Mouse (Mus musculus) left cerebral cortex, postnatal 10 days (tissue): ENCODE measurements around the gene Xcl1. TPM values are rescaled to one million over a fixed set of nuclear protein-coding genes. Genes with fewer than 3 reads are reported as not detected.
"Not testable (repeated sequence)": the region's sequence is repeated elsewhere in the genome, so short reads cannot be mapped to it uniquely, and the experiment has no call there.

Experiments used
- DNase-seq, 2 experiments: peaks; one replicate each; pipeline ENCODE4 v3.0.0; 2021 to 2022; ENCODE audit warnings: low spot score in 2 of 2, mixed read lengths in 1 of 2; ENCODE audit errors: extremely low spot score in 1 of 2
- intact Hi-C: fragments of 180-260 bp; cut with DNase I; formaldehyde crosslinking; loops from one replicate; pipeline ENCODE4 v1.15.1; 2025
- total RNA-seq, 2 experiments: library from RNA; stranded (reverse); gene quantifications; 2 replicates each; pipeline ENCODE4 v1.2.3; 2021

Xcl1 gene
- total RNA-seq, result not detected

DNA sequence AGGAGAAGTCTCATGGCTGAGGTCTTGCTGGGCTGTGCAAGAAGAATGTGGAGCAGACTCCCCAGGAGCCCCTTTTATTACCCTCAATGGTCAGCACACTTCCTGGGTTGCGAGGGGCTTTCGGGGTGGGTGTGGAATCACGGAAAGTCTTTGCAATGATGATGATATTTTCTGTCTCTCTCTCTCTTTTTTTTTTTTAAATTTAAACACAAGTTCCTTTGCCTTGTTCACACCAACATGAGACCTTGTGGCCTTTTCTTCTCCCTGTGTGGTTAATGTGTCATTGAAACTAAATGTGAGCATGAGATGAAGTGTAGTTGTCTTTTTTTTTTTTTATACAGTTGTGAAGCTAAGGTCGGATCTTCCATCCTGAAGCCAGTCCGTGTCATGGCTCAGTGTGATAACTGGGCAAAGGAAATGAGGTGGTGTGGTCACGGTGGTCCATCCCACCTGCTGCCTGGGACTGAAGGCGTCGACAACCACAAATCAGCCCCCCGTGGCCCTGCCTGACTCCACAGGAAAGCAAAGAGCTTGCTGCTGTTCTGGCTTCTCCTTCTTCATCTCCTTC is at the start of gene Xcl1:
Xcl1 (minus strand) TSS at position 51 of the 568 bp plus-strand sequence.
- intact Hi-C loops, result no loop called here
- no peak for DNase-seq

- intact Hi-C loops, DNase-seq: not testable (repeated sequence)
These were observed 49.4 kb upstream of the Xcl1 start for GRCm38 (mm10) chr1:164984681-164985080.

- intact Hi-C loops, result no loop called here
- DNase-seq, result no peak
These were observed 42.0 kb upstream of the Xcl1 start for GRCm38 (mm10) chr1:164977351-164977750.

GRCm38 (mm10) chr1:164975729-164976128 is 40.4 kb upstream of the Xcl1 start:
- intact Hi-C loops, result no loop called here

DNA sequence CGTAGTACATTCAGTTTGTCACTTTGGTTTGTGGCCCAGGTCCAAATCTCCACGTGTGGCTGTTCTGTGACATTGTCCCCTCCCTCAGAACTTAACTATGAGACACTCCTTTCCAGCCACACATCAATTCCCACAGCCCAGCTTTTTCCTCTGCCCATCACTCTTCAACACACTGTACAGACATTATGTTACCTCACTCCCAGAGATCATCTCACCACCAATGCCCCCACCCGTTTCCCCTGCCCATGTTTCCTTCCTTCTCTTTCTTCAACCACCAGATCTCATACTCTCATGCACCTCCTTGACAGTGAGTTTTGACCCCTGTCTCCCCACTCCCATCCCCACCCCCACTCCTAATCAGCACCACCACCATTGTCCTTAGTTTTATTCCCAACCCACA is 39.9 kb upstream of the Xcl1 start:
- intact Hi-C loops, result no loop called here
- no peak for DNase-seq

More at GRCm38 (mm10) chr1:164975729-164976128, 40.4 kb upstream of the Xcl1 start:
- DNase-seq, result no peak

DNA sequence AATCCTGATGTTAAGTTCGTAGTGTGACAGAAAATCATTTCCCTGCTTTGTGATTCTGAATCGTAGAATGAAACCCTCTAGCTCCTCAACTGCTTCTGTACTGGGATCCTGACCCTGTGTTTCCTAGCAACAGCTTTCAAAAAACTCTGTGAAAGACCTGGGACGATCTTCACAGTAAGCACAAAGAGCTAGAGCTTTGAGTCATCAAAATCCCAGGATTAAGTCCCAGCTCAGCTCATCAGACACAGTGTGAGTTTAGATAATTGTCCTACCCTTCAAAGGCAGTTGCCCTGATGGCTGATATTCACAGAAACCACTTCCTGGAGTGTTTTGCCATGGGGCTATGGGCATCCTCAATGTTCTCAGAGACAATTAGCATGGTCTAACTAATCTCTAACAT is 38.5 kb upstream of the Xcl1 start:
- intact Hi-C loops, result no loop called here

GRCm38 (mm10) chr1:164973341-164973740 is 38.0 kb upstream of the Xcl1 start:
- no peak for DNase-seq
- intact Hi-C loops, result no loop called here

More for the DNA sequence above, 38.5 kb upstream of the Xcl1 start:
- no peak for DNase-seq

DNA sequence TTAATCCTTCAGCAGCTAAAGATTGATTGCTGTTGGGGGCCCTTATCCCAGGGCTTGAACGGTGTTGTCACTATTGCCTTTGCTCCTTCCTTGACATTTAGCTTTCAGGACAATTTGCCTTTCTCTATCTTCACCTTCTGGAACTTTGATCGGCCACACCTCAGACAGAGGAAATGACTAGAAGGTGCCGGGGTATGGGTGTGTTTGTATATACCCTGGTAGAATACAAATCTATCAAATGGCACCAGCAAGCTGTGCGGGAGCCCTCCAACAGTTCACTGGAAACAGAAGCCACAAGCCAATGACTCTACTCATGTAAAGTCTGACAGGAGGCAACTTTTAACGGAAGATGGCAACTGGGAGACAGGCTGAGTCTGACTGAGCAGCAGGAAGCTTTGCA is 37.4 kb upstream of the Xcl1 start:
- intact Hi-C loops, result no loop called here
- DNase-seq, result no peak

GRCm38 (mm10) chr1:164966095-164966698 is 30.9 kb upstream of the Xcl1 start:
- no peak for DNase-seq
- intact Hi-C loops, result no loop called here

- no peak for DNase-seq
- intact Hi-C loops, result no loop called here
These were observed 25.3 kb upstream of the Xcl1 start for GRCm38 (mm10) chr1:164960610-164961009.

GRCm38 (mm10) chr1:164959787-164960385 is 24.6 kb upstream of the Xcl1 start:
- no peak for DNase-seq
- intact Hi-C loops, result no loop called here

- intact Hi-C loops, result no loop called here
These were observed 23.8 kb upstream of the Xcl1 start for GRCm38 (mm10) chr1:164959160-164959559.

GRCm38 (mm10) chr1:164957974-164958373 is 22.6 kb upstream of the Xcl1 start:
- no peak for DNase-seq

More at GRCm38 (mm10) chr1:164959160-164959559, 23.8 kb upstream of the Xcl1 start:
- DNase-seq, result no peak

GRCm38 (mm10) chr1:164956725-164957399 is 21.5 kb upstream of the Xcl1 start:
- DNase-seq, result no peak
- intact Hi-C loops, result no loop called here

More at GRCm38 (mm10) chr1:164957974-164958373, 22.6 kb upstream of the Xcl1 start:
- intact Hi-C loops, result no loop called here

- no peak for DNase-seq
- intact Hi-C loops, result no loop called here
These were observed 20.3 kb upstream of the Xcl1 start for GRCm38 (mm10) chr1:164955452-164956196.

DNA sequence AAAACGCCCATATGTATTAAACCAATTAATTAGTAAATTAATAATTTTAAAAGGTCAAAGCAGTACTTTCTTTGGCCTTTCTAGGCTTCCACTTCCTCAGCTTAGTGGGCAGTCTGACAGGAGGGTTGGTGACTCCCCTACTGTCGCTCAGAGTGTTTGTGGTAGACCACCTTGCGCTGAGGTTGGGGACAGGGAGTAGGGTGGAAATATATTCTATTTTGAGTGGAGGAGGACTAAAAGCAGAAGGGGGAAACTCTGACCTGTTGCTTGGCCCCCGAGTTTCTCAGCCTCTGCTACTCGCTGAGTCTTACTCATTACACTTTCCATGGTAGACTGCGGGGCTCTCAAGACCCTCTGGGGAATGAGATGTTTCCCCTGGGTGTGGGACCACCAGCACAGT is 18.2 kb upstream of the Xcl1 start:
- DNase-seq, result no peak
- intact Hi-C loops, result no loop called here

GRCm38 (mm10) chr1:164936060-164936459 is 733 bp upstream of the Xcl1 start:
- DNase-seq, result no peak
- intact Hi-C loops, result no loop called here

DNA sequence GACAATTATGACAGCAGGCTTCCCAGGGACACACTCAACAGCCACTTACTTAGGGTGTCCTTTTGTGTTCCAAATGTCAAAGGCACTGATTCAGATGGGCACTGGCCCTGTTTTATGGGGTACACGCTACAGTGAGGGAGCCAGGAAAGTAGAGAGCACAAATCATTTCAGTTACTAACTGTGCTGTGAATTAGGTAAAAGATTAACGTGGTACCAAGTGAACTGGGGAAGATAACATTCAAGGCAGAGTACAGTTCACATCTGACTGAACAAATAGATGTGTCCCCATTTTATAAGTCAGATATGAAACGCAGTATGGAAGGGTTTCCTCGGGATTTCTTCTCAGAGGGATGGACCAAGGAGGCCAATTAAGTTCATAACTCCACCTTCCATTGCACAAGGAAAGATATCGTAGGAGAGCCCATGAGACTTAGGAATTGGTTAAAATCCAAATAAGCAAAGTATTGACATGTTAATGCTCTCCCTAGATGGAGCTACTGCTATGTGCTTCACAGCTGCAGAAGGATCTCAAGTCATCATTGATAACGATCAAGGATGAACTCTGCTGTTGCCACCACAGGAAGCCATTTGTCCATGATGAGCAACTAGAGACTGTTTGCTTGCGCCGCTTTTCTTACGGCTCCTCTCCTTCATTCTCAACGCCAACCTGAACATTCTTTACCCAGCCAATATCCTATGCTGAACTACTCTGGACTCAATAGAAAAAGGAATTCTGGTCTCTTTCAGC is 1.7 kb downstream of the Xcl1 start:
- intact Hi-C loops, result no loop called here
- no peak for DNase-seq
